Mouse (Mus musculus) cerebellum, postnatal 10 days (tissue): ENCODE measurements around the gene Mrps14.

ENCODE experiments used
- DNase-seq, 2 experiments: peaks; one replicate each; pipeline ENCODE4 v3.0.0; 2021; ENCODE audit warnings: mixed read lengths in 2 of 2

The Mrps14 gene

GRCm38 (mm10) chr1:160194529-160195336, at the start of gene Mrps14:
Mrps14 (plus strand) TSS chr1:160195215.
- peak; percentile 98 to 99 for DNase-seq

GRCm38 (mm10) chr1:160145606-160146005, 49.4 kb upstream of the Mrps14 start:
- no peak for DNase-seq

GRCm38 (mm10) chr1:160147274-160147673, 47.7 kb upstream of the Mrps14 start:
- DNase-seq, result no peak

GRCm38 (mm10) chr1:160149291-160149906, 45.6 kb upstream of the Mrps14 start:
- peak in 1 of 2 experiments; percentile 11 for DNase-seq

- DNase-seq, result no peak
Measured at GRCm38 (mm10) chr1:160150726-160151125, 44.3 kb upstream of the Mrps14 start.

- no peak for DNase-seq
Measured at GRCm38 (mm10) chr1:160153480-160153879, 41.5 kb upstream of the Mrps14 start, which contains the start of gene Tnn. Tnn (minus strand) TSS chr1:160153580.

GRCm38 (mm10) chr1:160158190-160158589, 36.8 kb upstream of the Mrps14 start:
- no peak for DNase-seq

GRCm38 (mm10) chr1:160166600-160166999, 28.4 kb upstream of the Mrps14 start:
- no peak for DNase-seq

GRCm38 (mm10) chr1:160176903-160177302, 18.1 kb upstream of the Mrps14 start:
- DNase-seq, result no peak

- no peak for DNase-seq
Measured at GRCm38 (mm10) chr1:160181216-160181615, 13.8 kb upstream of the Mrps14 start.

- DNase-seq, result peak; percentile 62
Measured at GRCm38 (mm10) chr1:160184506-160184905, 10.5 kb upstream of the Mrps14 start.

GRCm38 (mm10) chr1:160195337-160195663, 285 bp downstream of the Mrps14 start:
- no peak for DNase-seq

GRCm38 (mm10) chr1:160205486-160205885, 10.5 kb downstream of the Mrps14 start:
- DNase-seq, result no peak

GRCm38 (mm10) chr1:160209844-160210243, 14.8 kb downstream of the Mrps14 start:
- DNase-seq, result no peak

GRCm38 (mm10) chr1:160210566-160210965, 15.6 kb downstream of the Mrps14 start:
- peak in 1 of 2 experiments; percentile 22 for DNase-seq

GRCm38 (mm10) chr1:160211597-160212122, 16.6 kb downstream of the Mrps14 start:
- DNase-seq, result no peak

- peak; percentile 84 to 86 for DNase-seq
Measured at GRCm38 (mm10) chr1:160212123-160212691, 17.2 kb downstream of the Mrps14 start.

- DNase-seq, result peak; percentile 100
Measured at GRCm38 (mm10) chr1:160212703-160213669, 18.0 kb downstream of the Mrps14 start, which contains the start of gene Cacybp. Cacybp (minus strand) TSS chr1:160212875.

GRCm38 (mm10) chr1:160214171-160214570, 19.2 kb downstream of the Mrps14 start:
- no peak for DNase-seq

- DNase-seq, result no peak
Measured at GRCm38 (mm10) chr1:160217898-160218297, 22.9 kb downstream of the Mrps14 start.

- no peak for DNase-seq
Measured at GRCm38 (mm10) chr1:160224093-160224492, 29.1 kb downstream of the Mrps14 start.

- no peak for DNase-seq
Measured at GRCm38 (mm10) chr1:160227196-160227595, 32.2 kb downstream of the Mrps14 start.
